Mouse (Mus musculus) liver, embryonic 14.5 days (tissue): Measurements from ENCODE around the gene Slc25a21.

Source experiments
- CTCF ChIP-seq: IDR thresholded peaks from 2 replicates; pipeline ENCODE4 v1.5.1; 2016; ENCODE audit warnings: antibody characterized with exemption, low read depth, control low read depth
- EP300 ChIP-seq: IDR thresholded peaks from 2 replicates; pipeline ENCODE4 v1.6.1; 2016; ENCODE audit warnings: antibody characterized with exemption, low read depth

DNA sequence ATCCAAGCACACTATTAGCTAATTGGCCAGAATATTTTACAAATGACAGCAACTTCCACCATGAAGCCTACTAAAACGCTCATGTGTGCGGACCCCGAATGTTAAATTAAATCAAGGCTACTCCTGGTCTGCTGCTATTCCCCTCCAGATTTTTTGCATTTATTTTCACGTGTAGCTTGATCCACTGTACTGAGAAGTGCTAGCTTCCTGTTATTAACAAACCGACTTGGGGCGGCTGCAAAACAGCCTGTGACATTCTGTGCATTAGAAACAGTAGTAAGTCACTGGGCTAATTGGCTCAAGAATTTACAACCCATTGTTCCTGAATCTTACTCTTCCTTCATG is 478.6 kb downstream of the Slc25a21 start:
- no peak for TF ChIP-seq CTCF
- no peak for TF ChIP-seq EP300
